Mouse (Mus musculus) forebrain, embryonic 16.5 days (tissue): ENCODE data around the gene Susd2. TPM values are rescaled to one million over a fixed set of nuclear protein-coding genes. Genes with fewer than 3 reads are reported as not detected.
A peak's percentile ranks its signal among the peaks of the same experiment; 100 is the strongest.

Experiments used
- ATAC-seq: fragments of 200-750 bp; cut with Nextera tagmentation; 2 replicates; pipeline ENCODE4 v1.8.0; 2017; ENCODE audit warnings: mild to moderate bottlenecking, moderate library complexity
- H3K27ac ChIP-seq: fragments of 300-500 bp; sonication (generic); 2 replicates; pipeline ENCODE4 v1.5.1; 2014; ENCODE audit warnings: low read length, control low read depth
- H3K27me3 ChIP-seq: fragments of 300-500 bp; sonication (generic); replicated peaks from 2 replicates; pipeline ENCODE4 v1.6.1; 2014; ENCODE audit warnings: low read length; ENCODE audit not compliant: control insufficient read depth, insufficient read depth
- H3K36me3 ChIP-seq: fragments of 300-500 bp; sonication (generic); 2 replicates; pipeline ENCODE4 v1.6.1; 2014; ENCODE audit not compliant: control insufficient read depth, insufficient read depth
- H3K4me1 ChIP-seq: fragments of 300-500 bp; sonication (generic); replicated peaks from 2 replicates; pipeline ENCODE4 v1.6.1; 2014; ENCODE audit warnings: low read length; ENCODE audit not compliant: control insufficient read depth, insufficient read depth
- H3K4me2 ChIP-seq: fragments of 300-500 bp; sonication (generic); 2 replicates; pipeline ENCODE4 v1.6.1; 2014; ENCODE audit warnings: mild to moderate bottlenecking, low read length, control low read depth
- H3K4me3 ChIP-seq: fragments of 300-500 bp; sonication (generic); replicated peaks from 2 replicates; pipeline ENCODE4 v1.5.1; 2014; ENCODE audit warnings: mild to moderate bottlenecking, low read length, control low read depth
- H3K9ac ChIP-seq: fragments of 300-500 bp; sonication (generic); replicated peaks from 2 replicates; pipeline ENCODE4 v1.6.1; 2014; ENCODE audit warnings: low read depth, low read length, control low read depth
- H3K9me3 ChIP-seq: fragments of 300-500 bp; sonication (generic); 2 replicates; pipeline ENCODE4 v1.6.1; 2016; ENCODE audit warnings: low read length; ENCODE audit not compliant: control insufficient read depth
- WGBS: fragments of 180-500 bp; shearing (Covaris S2); extraction: QIAGEN DNeasy Blood & Tissue Kit; methylation state at CpG from one replicate; pipeline ENCODE4 v1.1.7; 2014; 5-methylcytosine and 5-hydroxymethylcytosine counted together
- polyA plus RNA-seq: library from polyadenylated mRNA; unstranded; fragments of >200 nt; fragmentation: Nextera tagmentation; extraction: Ambion mirVana; gene quantifications from 2 replicates; pipeline ENCODE4 v1.2.1, GENCODE M21; 2015

Susd2 gene
- polyA plus RNA-seq, 1 experiment from 2014 or later = 1.3 TPM

DNA sequence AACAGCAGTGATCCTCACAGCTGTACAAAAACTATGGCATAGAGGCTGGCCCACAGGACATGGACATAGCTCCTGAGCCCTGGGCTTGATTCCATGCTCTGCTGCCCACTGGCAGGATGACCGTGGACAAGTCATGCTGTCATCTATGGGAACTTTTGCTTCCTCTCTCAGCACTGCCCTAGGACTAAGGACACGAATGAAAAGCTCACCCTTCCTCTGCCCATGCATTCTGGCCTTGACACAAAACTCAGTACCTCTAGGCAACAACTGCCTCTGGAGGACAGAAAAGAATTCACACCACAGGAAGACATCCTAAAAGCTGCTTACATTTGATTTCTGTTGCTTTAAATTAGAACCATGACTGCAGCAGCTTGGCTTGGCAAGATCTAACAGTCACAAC, 32.5 kb upstream of the Susd2 start:
- no peak overlapping the region for H3K27ac ChIP-seq
- no peak for ATAC-seq
- no peak overlapping the region for H3K9ac ChIP-seq
- no peaks in the 10 kb centered on the region for H3K36me3 ChIP-seq
- H3K4me1 ChIP-seq = peaks cover 11% of the 10 kb centered on the region; the same call in 1 of the 2 replicates
- WGBS = 90% methylated on average over 2 of the region's 2 CpGs
- H3K27me3 ChIP-seq = no peaks in the 10 kb centered on the region
- no peak overlapping the region for H3K4me2 ChIP-seq
- no peak overlapping the region for H3K4me3 ChIP-seq
- H3K9me3 ChIP-seq = no peaks in the 10 kb centered on the region

GRCm38 (mm10) chr10:75675594-75675993, 31.8 kb upstream of the Susd2 start:
- no peak for ATAC-seq
- 83% methylated on average over 8 of the region's 8 CpGs for WGBS
- H3K27me3 ChIP-seq = no peaks in the 10 kb centered on the region

DNA sequence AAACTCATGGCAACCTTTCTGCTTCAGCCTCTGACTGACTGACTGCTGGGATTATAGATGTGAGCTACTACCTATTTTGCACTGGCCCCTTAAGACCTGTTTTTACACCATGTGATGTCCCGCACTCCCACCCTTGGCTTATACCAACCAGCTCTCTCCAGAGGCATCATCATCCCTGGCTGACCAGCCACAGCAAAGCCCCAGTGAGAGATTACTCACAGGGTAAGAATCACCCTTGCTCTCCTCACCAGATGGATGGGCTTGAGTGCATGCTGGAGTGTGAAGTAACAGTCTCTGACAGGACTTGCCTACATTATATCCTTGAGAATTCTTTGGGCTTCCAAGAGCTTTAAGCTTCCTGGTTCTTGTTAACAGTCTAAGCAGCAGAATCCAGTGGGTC, 26.1 kb upstream of the Susd2 start:
- no peak overlapping the region for H3K27ac ChIP-seq
- H3K4me3 ChIP-seq = no peak overlapping the region
- no peak overlapping the region for H3K9ac ChIP-seq
- no peak overlapping the region for H3K4me2 ChIP-seq
- 100% methylated on average over 1 of the region's 1 CpGs for whole genome bisulfite sequencing
- H3K27me3 ChIP-seq = no peaks in the 10 kb centered on the region
- ATAC-seq = no peak
- H3K36me3 ChIP-seq = no peaks in the 10 kb centered on the region
- H3K4me1 ChIP-seq = peaks cover 27% of the 10 kb centered on the region
- H3K9me3 ChIP-seq = no peaks in the 10 kb centered on the region

More at GRCm38 (mm10) chr10:75675594-75675993, 31.8 kb upstream of the Susd2 start:
- Histone ChIP-seq H3K4me3 (no peak overlapping the region), H3K9ac (no peak overlapping the region), H3K4me1 (peaks cover 9% of the 10 kb centered on the region; the same call in 1 of the 2 replicates), H3K9me3 (no peaks in the 10 kb centered on the region), H3K27ac (no peak overlapping the region), H3K36me3 (no peaks in the 10 kb centered on the region), H3K4me2 (no peak overlapping the region)

GRCm38 (mm10) chr10:75667911-75668270, 24.1 kb upstream of the Susd2 start:
- 2% methylated on average over 23 of the region's 23 CpGs for WGBS
- H3K9ac ChIP-seq = peak overlapping the region; percentile 70
- peak overlapping the region; percentile 99 for H3K4me2 ChIP-seq
- H3K9me3 ChIP-seq = no peaks in the 10 kb centered on the region
- peak; percentile 26 for ATAC-seq
- H3K4me3 ChIP-seq = peak overlapping the region; percentile 59
- H3K4me1 ChIP-seq = peaks cover 27% of the 10 kb centered on the region
- H3K27ac ChIP-seq = no peak overlapping the region; the same call in 1 of the 2 replicates
- no peaks in the 10 kb centered on the region for H3K27me3 ChIP-seq
- no peaks in the 10 kb centered on the region for H3K36me3 ChIP-seq

- H3K9ac ChIP-seq = peak overlapping the region; percentile 70
- H3K4me2 ChIP-seq = peak overlapping the region; percentile 99
- peaks cover 32% of the 10 kb centered on the region for H3K4me1 ChIP-seq
- H3K4me3 ChIP-seq = peak overlapping the region; percentile 59
- no peaks in the 10 kb centered on the region for H3K36me3 ChIP-seq
- no peaks in the 10 kb centered on the region for H3K9me3 ChIP-seq
- peak; percentile 75 for ATAC-seq
- WGBS = under 1% methylated on average over 62 of the region's 63 CpGs
- peak overlapping the region; percentile 82 for H3K27ac ChIP-seq
- H3K27me3 ChIP-seq = no peaks in the 10 kb centered on the region
Measured at GRCm38 (mm10) chr10:75667115-75667910, 23.5 kb upstream of the Susd2 start.

GRCm38 (mm10) chr10:75666451-75667030, 22.7 kb upstream of the Susd2 start:
- 15% methylated on average over 4 of the region's 4 CpGs for WGBS
- Histone ChIP-seq H3K4me3 (peak overlapping the region; percentile 59), H3K9ac (peak overlapping the region; percentile 70), H3K36me3 (no peaks in the 10 kb centered on the region), H3K4me2 (peak overlapping the region; percentile 99), H3K4me1 (peaks cover 38% of the 10 kb centered on the region), H3K27me3 (no peaks in the 10 kb centered on the region), H3K27ac (peak overlapping the region; percentile 82), H3K9me3 (no peaks in the 10 kb centered on the region)
- ATAC-seq = peak; percentile 11

DNA sequence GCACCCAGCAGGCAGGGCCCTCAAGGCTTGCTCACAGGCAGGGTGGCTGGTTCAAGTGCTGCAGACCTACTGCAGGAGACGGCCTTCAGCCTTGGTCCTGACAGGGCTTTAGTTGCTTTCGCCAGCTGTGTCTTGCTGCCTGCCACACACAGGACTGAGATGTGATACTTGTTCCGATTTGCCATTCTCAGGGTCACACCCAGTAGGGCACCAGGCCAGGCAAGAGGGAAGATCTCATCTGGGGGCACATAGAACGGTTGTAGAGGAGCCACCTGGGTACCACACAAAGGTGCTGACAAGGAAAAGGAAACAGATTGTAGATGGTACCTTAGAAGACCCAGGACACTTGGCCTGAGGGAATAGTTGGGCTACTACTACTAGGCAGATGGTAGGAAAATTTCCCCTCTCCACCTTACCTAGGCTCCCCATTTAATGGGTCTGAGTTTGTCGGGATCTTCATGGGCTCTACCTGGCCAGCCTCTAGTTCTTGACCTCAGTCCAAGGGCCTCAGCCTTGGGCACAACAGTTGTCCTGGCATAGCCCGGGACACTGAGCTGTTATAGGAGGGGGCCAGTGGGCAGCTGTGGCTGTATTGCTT, 21.0 kb upstream of the Susd2 start:
- no peak for ATAC-seq
- H3K4me2 ChIP-seq = no peak overlapping the region
- H3K27ac ChIP-seq = no peak overlapping the region
- H3K4me3 ChIP-seq = no peak overlapping the region
- H3K9ac ChIP-seq = no peak overlapping the region
- H3K9me3 ChIP-seq = no peaks in the 10 kb centered on the region
- peaks cover 43% of the 10 kb centered on the region for H3K4me1 ChIP-seq
- 89% methylated on average over 6 of the region's 6 CpGs for WGBS
- no peaks in the 10 kb centered on the region for H3K36me3 ChIP-seq
- H3K27me3 ChIP-seq = no peaks in the 10 kb centered on the region

- ATAC-seq = no peak
- Histone ChIP-seq H3K4me1 (peaks cover 37% of the 10 kb centered on the region), H3K9me3 (no peaks in the 10 kb centered on the region), H3K9ac (no peak overlapping the region), H3K27me3 (no peaks in the 10 kb centered on the region), H3K27ac (no peak overlapping the region; the same call in 1 of the 2 replicates), H3K4me2 (no peak overlapping the region), H3K4me3 (no peak overlapping the region), H3K36me3 (no peaks in the 10 kb centered on the region)
- WGBS = 75% methylated on average over 4 of the region's 4 CpGs
Measured at GRCm38 (mm10) chr10:75662575-75662974, 18.8 kb upstream of the Susd2 start.

- Histone ChIP-seq H3K9ac (no peak overlapping the region), H3K4me3 (no peak overlapping the region), H3K4me1 (peaks cover 33% of the 10 kb centered on the region), H3K27me3 (no peaks in the 10 kb centered on the region), H3K9me3 (no peaks in the 10 kb centered on the region), H3K27ac (peak overlapping the region; percentile 43), H3K36me3 (peaks cover 2% of the 10 kb centered on the region; the same call in 1 of the 2 replicates), H3K4me2 (no peak overlapping the region)
- WGBS = 56% methylated on average over 3 of the region's 3 CpGs
- ATAC-seq = no peak
Measured at GRCm38 (mm10) chr10:75661876-75662275, 18.1 kb upstream of the Susd2 start.
